Mouse (Mus musculus): ENCODE measurements around the gene Ccnd3.

- TF ChIP-seq POLR2A (IDR thresholded peaks at IDR 0.05; ENCODE audit: insufficient read depth, low read length) (no peak), CTCF (IDR thresholded peaks at IDR 0.05; ENCODE audit: low read depth, low read length) (no peak), EP300 (IDR thresholded peaks at IDR 0.05; ENCODE audit: insufficient read depth, low read depth, low read length) (no peak)
Measured at GRCm38 (mm10) chr17:47524055-47524454, 19.2 kb downstream of the Ccnd3 start.
